Mouse (Mus musculus): ENCODE data around the gene Hoxc12.

GRCm38 (mm10) chr15:102976171-102976570, 39.6 kb downstream of the Hoxc12 start, which contains the start of gene Hoxc9:
- TF ChIP-seq CTCF (IDR thresholded peaks at IDR 0.05; ENCODE audit: borderline replicate concordance, insufficient read depth, low read length), result no peak
- TF ChIP-seq POLR2A (IDR thresholded peaks at IDR 0.05; ENCODE audit: low read depth, low read length), result no peak
